Mouse (Mus musculus): ENCODE data around the gene Setd6. TPM values are rescaled to one million over a fixed set of nuclear protein-coding genes. Genes with fewer than 3 reads are reported as not detected.

The Setd6 gene
- 14.0 and 17.8 TPM in 2 replicates for polyA plus RNA-seq (2015; fragmentation: Nextera tagmentation; extraction: Ambion mirVana)

GRCm38 (mm10) chr8:95715676-95716531 is at the start of gene Setd6:
Gene Setd6 (plus strand): TSS chr8:95715881.

GRCm38 (mm10) chr8:95676631-95677030 is 39.0 kb upstream of the Setd6 start, which contains the start of gene Ndrg4:
Gene Ndrg4 (plus strand): TSS chr8:95676980.

Small RNA genes within 50 kb of the gene (microRNA-seq; reads per million reads assigned to microRNA genes)
- not detected for gene Mir7073

Other genes with a start within 250 kb of the Setd6 start
- 5.8 and 7.1 TPM in 2 replicates for gene Csnk2a2, start 225.8 kb upstream of the Setd6 start, polyA plus RNA-seq (2015; fragmentation: Nextera tagmentation; extraction: Ambion mirVana)
- gene Ccdc113, start 181.8 kb upstream of the Setd6 start, polyA plus RNA-seq (2015; fragmentation: Nextera tagmentation; extraction: Ambion mirVana): 0.39 and 0.45 TPM in 2 replicates
- not detected in 2 replicates for gene Prss54, start 139.5 kb upstream of the Setd6 start, polyA plus RNA-seq (2015; fragmentation: Nextera tagmentation; extraction: Ambion mirVana)
- gene Gins3, start 82.4 kb upstream of the Setd6 start, polyA plus RNA-seq (2015; fragmentation: Nextera tagmentation; extraction: Ambion mirVana): 4.9 and 6.5 TPM in 2 replicates
- gene Ndrg4, start 38.9 kb upstream of the Setd6 start, polyA plus RNA-seq (2015; fragmentation: Nextera tagmentation; extraction: Ambion mirVana): 17.6 and 25.0 TPM in 2 replicates
- gene Cnot1, start 91.6 kb downstream of the Setd6 start, polyA plus RNA-seq (2015; fragmentation: Nextera tagmentation; extraction: Ambion mirVana): 19.4 and 20.9 TPM in 2 replicates
- gene Sap18b, start 109.5 kb downstream of the Setd6 start, polyA plus RNA-seq (2015; fragmentation: Nextera tagmentation; extraction: Ambion mirVana): 310 and 377 TPM in 2 replicates
- gene Slc38a7, start 137.7 kb downstream of the Setd6 start, polyA plus RNA-seq (2015; fragmentation: Nextera tagmentation; extraction: Ambion mirVana): 11.8 and 12.5 TPM in 2 replicates
- 85.9 and 96.9 TPM in 2 replicates for gene Got2, start 172.7 kb downstream of the Setd6 start, polyA plus RNA-seq (2015; fragmentation: Nextera tagmentation; extraction: Ambion mirVana)

Data from urinary bladder, postnatal 0 days (tissue).